Mouse (Mus musculus): ENCODE measurements around the gene Kdm1b.

The Kdm1b gene

GRCm38 (mm10) chr13:47056781-47057180 lies 13.5 kb downstream of the Kdm1b start:
- no peak for DNase-seq (ENCODE audit: low spot score in 2 of 2)

DNA sequence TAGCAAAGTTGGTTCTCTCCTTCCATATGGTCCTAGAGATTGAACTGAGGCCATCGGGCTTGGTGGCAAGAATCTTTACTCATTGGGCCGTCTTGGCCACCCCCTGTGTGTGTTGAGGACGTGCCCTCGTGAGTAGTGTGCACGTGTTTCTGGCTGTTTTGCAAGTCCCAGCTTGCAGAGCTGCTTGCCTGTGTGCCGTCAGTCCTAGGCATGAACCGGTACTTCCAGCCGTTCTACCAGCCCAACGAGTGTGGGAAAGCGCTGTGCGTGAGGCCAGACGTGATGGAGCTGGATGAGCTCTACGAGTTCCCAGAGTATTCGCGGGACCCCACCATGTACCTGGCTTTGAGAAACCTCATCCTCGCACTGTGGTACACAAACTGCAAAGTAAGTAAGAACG lies 19.5 kb downstream of the Kdm1b start:
- no peak for DNase-seq (ENCODE audit: low spot score in 2 of 2)

- DNase-seq (ENCODE audit: low spot score in 2 of 2): no peak
Measured at GRCm38 (mm10) chr13:47063985-47064760, 20.9 kb downstream of the Kdm1b start.

DNA sequence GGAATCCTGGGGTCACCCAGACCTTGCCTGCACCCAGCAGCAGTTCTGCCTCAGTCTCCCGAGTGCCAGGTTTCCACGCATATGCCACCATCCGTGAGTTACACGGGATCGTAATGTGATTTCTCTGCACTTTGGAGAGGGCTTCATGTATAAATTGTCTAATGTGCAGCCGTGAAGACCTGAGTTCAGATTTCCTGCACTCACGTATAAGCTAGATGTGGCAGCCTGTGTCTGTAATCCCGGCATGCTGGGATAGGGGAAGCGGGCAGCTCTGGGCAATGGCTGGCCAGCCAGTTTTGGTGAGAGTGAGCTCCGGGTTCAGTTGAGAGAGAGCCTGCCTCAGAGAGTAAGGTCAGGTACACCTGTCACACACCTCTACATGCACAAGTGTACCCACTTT lies 23.2 kb downstream of the Kdm1b start:
- DNase-seq (ENCODE audit: low spot score in 2 of 2): no peak

DNA sequence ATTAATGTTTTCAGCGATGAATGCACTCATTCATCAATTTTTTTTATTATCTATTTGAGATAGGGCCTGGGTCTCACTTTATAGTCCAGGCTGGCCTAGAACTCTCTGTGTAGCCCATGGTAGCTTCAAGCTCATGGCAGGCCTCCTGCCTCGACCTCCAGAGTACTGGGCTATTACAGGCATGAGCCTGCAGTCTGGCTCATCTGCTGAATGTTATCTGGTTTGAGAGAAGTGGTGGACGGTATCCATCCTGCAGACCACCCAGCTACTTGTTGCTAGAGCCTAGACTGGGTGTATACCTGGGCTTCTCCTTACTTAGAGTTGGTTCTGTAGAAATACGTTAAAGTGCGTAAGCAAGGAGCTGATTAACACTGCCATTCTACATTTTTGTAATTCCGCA lies 23.7 kb downstream of the Kdm1b start:
- DNase-seq (ENCODE audit: low spot score in 2 of 2): no peak

DNA sequence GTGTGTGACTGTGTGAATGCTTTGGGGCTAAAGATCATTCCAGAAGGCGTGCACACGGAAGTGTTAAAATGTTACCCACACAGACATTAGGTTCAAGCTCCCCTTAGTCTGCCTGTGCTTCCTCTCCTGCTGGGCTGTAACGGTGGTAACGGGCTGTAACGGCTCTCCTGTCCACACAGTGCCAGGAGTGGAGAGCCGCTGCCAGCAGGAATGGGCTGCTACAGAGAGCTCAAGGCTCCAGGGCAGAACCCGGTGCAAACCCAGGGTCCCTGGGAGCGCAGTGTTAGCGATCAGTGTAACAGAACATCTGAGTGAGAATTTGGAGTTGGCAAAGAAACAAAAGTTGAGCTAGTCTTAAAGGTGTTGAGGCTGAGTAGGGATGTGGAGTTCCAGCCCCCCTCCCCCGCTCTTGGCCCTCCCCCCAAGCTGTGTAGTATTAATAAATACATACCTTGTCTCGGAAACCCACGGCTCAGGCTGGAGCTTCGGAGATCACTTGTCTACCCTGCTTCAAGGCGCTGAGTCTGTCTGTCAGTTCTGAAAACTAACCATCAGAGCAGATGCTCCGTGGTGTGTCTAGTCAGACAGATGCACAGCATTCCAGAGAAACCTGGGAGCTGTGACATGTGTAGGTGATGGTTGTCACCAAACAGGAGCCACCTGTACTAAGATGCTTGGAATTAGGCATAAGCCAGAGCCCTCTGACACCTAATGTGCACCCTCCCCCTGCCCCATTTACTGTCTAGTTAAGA lies 27.2 kb downstream of the Kdm1b start:
- no peak for DNase-seq (ENCODE audit: low spot score in 2 of 2)

- no peak for DNase-seq (ENCODE audit: low spot score in 2 of 2)
Measured at GRCm38 (mm10) chr13:47071871-47072270, 28.6 kb downstream of the Kdm1b start.

GRCm38 (mm10) chr13:47072484-47072883 lies 29.2 kb downstream of the Kdm1b start:
- DNase-seq (ENCODE audit: low spot score in 2 of 2): no peak

- no peak for DNase-seq (ENCODE audit: low spot score in 2 of 2)
Measured at GRCm38 (mm10) chr13:47076156-47076555, 32.9 kb downstream of the Kdm1b start.

- DNase-seq (ENCODE audit: low spot score in 2 of 2): no peak
Measured at GRCm38 (mm10) chr13:47077367-47077766, 34.1 kb downstream of the Kdm1b start.

DNA sequence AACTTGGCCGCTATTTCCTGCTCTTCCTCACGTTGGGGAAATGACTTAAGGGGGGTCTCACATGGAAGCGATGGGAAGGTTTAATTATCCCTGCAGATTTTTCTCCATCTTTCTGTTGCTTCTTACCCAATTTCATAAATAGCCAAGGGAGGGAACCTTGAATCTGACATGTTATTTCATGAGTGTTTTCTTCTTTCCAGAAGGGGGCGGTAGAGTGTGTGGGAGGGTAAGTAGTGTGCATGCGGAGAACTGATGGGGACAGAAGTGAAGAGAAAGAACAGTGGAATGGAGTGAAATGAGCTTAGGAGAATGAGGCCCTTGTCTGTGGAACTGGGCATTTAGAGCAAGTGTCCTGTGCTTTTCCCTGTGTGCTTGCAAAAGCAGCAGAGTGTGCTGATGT lies 35.5 kb downstream of the Kdm1b start:
- no peak for DNase-seq (ENCODE audit: low spot score in 2 of 2)

GRCm38 (mm10) chr13:47080905-47081505 lies 37.7 kb downstream of the Kdm1b start:
- no peak for DNase-seq (ENCODE audit: low spot score in 2 of 2)

GRCm38 (mm10) chr13:47088433-47088832 lies 45.1 kb downstream of the Kdm1b start:
- no peak for DNase-seq (ENCODE audit: low spot score in 2 of 2)

DNA sequence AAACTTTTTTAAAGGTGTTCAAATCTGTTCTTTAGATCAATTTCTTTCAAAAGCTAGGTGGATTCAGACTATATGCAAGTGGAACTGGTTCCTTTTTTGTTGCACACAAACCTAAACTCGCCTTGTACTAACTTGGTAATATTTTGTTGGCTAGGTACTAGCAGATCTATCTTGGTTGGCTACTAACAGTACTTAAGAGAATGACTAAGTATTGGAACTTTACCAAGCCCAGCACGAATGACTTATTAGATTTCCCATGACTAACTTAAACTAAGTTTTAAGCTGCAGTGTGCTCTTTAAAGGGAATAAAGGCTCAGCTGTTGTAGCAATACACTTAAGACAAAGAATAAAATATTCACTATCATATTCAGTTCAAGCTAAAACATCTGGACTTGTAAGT lies 46.0 kb downstream of the Kdm1b start:
- DNase-seq (ENCODE audit: low spot score in 2 of 2): no peak

- DNase-seq (ENCODE audit: low spot score in 2 of 2): no peak
Measured at GRCm38 (mm10) chr13:47093791-47094190, 50.5 kb downstream of the Kdm1b start.

- DNase-seq (ENCODE audit: low spot score in 2 of 2): no peak
Measured at GRCm38 (mm10) chr13:47096591-47096990, 53.3 kb downstream of the Kdm1b start.

GRCm38 (mm10) chr13:47099265-47099664 lies 56.0 kb downstream of the Kdm1b start:
- no peak for DNase-seq (ENCODE audit: low spot score in 2 of 2)

- DNase-seq (ENCODE audit: low spot score in 2 of 2): no peak
Measured at GRCm38 (mm10) chr13:47100587-47100986, 57.3 kb downstream of the Kdm1b start.

DNA sequence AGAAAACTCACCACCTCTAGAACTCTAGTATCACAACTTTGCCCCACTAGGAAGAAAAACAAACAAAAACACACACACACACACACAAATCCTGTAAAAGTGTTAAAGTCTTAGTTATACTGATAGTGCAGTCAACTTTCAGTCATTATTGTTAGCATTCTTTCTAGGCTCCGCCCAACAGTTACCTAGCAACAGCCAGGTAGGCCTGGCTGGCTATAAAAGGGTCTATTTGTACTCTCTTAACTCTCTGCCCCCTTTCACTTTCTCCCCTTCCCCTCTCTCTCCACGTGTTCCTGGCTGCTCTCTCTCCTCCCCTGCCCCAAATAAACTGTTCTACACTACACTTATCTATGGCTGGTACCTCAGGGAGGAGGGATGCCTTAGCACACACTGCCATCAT lies 60.8 kb downstream of the Kdm1b start:
- DNase-seq (ENCODE audit: low spot score in 2 of 2): no peak

DNA sequence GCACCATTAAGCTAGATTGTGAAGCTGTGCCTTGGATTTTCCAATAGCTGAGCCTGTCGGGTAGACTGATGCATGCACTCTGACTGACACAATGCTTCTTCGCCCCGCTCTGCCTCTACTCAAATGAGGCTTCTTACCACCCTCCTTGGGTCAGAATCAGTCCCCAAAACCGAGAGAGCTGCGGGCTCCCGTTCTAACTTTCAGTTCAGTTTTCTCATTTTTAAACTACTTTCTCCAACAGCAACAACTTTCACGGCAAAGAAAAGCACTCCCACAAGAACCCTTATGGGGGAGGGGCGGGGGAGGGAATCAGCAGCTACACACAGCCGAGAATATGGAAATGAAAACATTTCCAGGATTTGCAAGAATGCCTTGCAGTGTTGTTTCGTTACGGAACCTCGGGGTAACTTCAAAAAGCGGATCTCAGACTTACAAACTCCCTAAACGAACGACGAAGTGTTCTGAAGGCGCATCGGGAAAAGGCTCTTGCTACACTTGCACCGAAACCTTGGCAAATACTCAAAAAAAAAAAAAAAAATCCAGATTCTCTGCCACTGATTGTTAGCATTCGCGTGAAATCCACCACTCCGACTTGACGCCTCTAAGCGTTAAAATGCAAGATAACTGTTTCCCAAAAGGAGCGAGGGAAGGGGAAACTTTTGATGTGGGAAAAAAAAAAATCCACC lies 61.7 kb downstream of the Kdm1b start:
- no peak for DNase-seq (ENCODE audit: low spot score in 2 of 2)

DNA sequence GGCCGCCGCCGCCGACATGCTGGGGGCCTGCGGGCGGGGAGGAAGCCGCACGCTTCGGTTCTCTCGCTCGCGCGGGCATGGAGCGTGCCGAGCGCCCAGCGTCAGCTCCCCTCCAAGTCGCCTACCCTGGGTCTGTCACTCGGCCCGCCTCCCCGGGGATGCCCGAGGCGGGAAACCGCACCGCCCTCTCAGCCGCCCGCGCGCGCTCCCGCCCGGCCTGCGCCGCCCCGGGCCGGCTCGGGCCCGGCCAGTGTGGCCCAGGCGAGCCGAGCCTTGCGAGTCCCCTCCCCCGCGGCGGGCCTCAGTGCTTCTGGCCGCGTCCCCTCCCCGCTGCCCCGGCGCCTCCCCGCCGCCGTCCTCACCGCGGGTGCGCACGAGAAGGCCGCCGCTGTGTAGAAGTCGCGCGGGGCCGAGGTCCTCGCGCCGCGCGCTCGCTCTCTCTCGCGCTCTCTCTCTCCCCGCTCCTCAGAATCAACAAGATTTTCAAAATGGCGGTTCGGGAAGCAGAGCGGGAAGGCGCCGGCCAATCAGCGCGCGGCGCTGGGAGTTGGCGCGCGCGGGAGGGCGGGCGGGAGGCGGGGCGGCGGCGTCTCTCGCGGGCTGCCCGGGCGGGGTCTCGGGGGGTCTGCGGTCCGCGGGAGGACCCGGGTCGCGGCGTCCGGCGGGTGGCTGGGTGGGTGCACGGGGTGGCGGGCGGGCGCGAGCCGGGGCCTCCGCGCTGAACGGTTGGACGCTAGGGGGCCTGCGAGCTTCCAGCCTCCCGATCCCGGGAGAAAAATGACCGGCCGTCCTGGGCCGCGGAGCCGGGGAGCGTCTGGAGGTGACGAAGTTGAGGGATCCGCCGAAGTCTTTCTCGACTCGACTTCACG lies 62.6 kb downstream of the Kdm1b start, which contains the start of gene Dek:
Dek (minus strand) TSS at position 491 of the 869 bp plus-strand sequence.
- peak; percentile 67 to 76 for DNase-seq (ENCODE audit: low spot score in 2 of 2)
